Mouse (Mus musculus) lung, postnatal 0 days (tissue): ENCODE data around the gene Parvb. TPM values are rescaled to one million over a fixed set of nuclear protein-coding genes. Genes with fewer than 3 reads are reported as not detected.

Experiments
- ATAC-seq: fragments of 200-750 bp; cut with Nextera tagmentation; 2 replicates; pipeline ENCODE4 v1.8.0; 2017; ENCODE audit warnings: moderate library complexity
- DNase-seq: peaks from one replicate; pipeline ENCODE4 v3.0.0-alpha.2; 2016; ENCODE audit warnings: low spot score
- H3K27ac ChIP-seq: fragments of 300-500 bp; sonication (generic); 2 replicates; pipeline ENCODE4 v1.5.1; 2014; ENCODE audit warnings: antibody characterized with exemption, mild to moderate bottlenecking, low read length, mixed read lengths
- H3K27me3 ChIP-seq: fragments of 300-500 bp; sonication (generic); replicated peaks from 2 replicates; pipeline ENCODE4 v1.6.1; 2014; ENCODE audit warnings: low read length, mixed read lengths; ENCODE audit not compliant: insufficient read depth
- H3K36me3 ChIP-seq: fragments of 300-500 bp; sonication (generic); 2 replicates; pipeline ENCODE4 v1.6.1; 2014; ENCODE audit warnings: low read length, mixed read lengths; ENCODE audit not compliant: insufficient read depth
- H3K4me1 ChIP-seq: fragments of 300-500 bp; sonication (generic); 2 replicates; pipeline ENCODE4 v1.6.1; 2014; ENCODE audit warnings: antibody characterized with exemption, low read depth, low read length, mixed read lengths; ENCODE audit not compliant: insufficient read depth
- H3K4me2 ChIP-seq: fragments of 300-500 bp; sonication (generic); replicated peaks from 2 replicates; pipeline ENCODE4 v1.6.1; 2014; ENCODE audit warnings: low read depth, mild to moderate bottlenecking, low read length, moderate library complexity, mixed read lengths
- H3K4me3 ChIP-seq: fragments of 300-500 bp; sonication (generic); 2 replicates; pipeline ENCODE4 v1.5.1; 2014; ENCODE audit warnings: low read depth, low read length
- H3K9ac ChIP-seq: fragments of 300-500 bp; sonication (generic); replicated peaks from 2 replicates; pipeline ENCODE4 v1.6.1; 2014; ENCODE audit warnings: low read depth, mild to moderate bottlenecking
- H3K9me3 ChIP-seq: fragments of 300-500 bp; sonication (generic); 2 replicates; pipeline ENCODE4 v1.6.1; 2016; ENCODE audit warnings: low read length, mixed read lengths
- CTCF ChIP-seq: IDR thresholded peaks from 2 replicates; pipeline ENCODE4 v1.5.1; 2016; ENCODE audit warnings: antibody characterized with exemption, mild to moderate bottlenecking
- EP300 ChIP-seq: IDR thresholded peaks from 2 replicates; pipeline ENCODE4 v1.6.1; 2016; ENCODE audit warnings: antibody characterized with exemption, mild to moderate bottlenecking, control low read depth
- WGBS: fragments of 180-500 bp; shearing (Covaris S2); extraction: QIAGEN DNeasy Blood & Tissue Kit; methylation state at CpG from one replicate; pipeline ENCODE4 v1.1.7; 2014; 5-methylcytosine and 5-hydroxymethylcytosine counted together
- polyA plus RNA-seq: library from polyadenylated mRNA; unstranded; fragments of >200 nt; fragmentation: Nextera tagmentation; extraction: Ambion mirVana; gene quantifications from 2 replicates; pipeline ENCODE4 v1.2.1, GENCODE M21; 2015

Parvb gene
- polyA plus RNA-seq, 1 experiment from 2014 or later = 8.5 TPM

DNA sequence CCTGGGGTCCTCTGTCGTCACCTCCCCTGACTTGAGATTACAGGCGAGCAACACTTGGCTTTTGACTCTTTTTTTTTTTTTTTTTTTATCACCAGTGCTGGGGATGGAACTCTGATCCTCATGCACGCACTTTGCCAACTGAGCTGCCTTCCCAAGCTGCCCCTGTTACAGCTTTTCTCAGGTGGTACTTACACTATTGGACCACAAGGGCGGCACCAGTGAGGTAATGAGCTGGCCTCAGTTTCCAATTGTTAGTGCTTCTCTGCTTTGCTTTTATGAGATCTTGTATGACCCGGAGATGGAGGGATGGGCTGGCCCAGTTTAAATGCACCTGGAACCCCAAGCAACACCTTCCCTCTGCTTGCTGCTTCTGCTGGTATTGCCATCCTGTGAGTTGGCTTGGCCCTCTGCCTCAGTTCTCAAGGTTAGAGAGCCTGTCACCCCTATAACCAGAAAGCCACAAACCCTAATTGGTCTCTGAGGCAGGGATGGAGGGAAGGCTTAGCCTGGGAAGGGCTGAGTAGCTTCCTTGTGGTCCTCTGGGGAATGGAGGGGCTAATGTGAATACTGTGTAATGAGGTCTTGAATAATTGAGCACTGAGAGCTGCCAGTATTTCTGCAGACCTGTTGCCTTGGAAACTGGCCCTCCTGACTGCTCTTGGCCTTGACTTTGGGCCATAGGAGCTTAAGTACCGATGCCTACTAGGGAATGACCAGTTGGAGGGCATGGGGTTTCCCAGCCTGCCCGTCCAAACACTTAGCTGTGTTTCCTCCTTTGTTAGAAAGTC lies 3.1 kb downstream of the Parvb start:
- DNase-seq (no peak), ATAC-seq (no peak)
- Histone ChIP-seq H3K4me1 (0 out of 2 replicates have a peak, but pooled peaks cover 5% of the 10 kb centered on the region), H3K27me3 (no peaks in the 10 kb centered on the region), H3K36me3 (no peaks in the 10 kb centered on the region), H3K4me2 (no peak overlapping the region), H3K4me3 (no peak overlapping the region), H3K27ac (peak overlapping the region; percentile 43), H3K9me3 (no peaks in the 10 kb centered on the region), H3K9ac (no peak overlapping the region)
- 70% methylated on average over 7 of the region's 7 CpGs for WGBS
- no peak for TF ChIP-seq EP300
- TF ChIP-seq CTCF = peak; percentile 44

DNA sequence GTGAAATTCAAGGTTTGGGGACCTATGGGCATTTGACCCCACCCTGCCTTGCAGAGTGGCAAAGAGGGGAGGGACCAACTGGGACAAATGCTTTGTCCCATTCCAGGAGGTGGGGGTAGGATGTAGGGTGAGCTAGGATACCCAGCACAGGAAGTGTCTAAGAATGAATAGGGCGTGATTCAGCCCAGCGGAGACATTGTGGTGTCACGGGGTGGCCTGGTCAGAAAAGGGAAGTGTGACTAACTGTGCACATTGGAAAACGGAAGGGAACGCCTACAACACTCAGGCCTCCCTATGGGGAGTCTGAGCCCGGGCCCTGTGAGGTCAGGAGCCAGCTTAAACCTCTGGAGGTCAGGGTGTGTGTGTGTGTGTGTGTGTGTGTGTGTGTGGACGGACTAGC lies 3.8 kb downstream of the Parvb start:
- Histone ChIP-seq H3K27ac (no peak overlapping the region), H3K4me3 (no peak overlapping the region), H3K4me1 (0 out of 2 replicates have a peak, but pooled peaks cover 5% of the 10 kb centered on the region), H3K4me2 (no peak overlapping the region), H3K36me3 (no peaks in the 10 kb centered on the region), H3K27me3 (no peaks in the 10 kb centered on the region), H3K9me3 (no peaks in the 10 kb centered on the region), H3K9ac (no peak overlapping the region)
- peak; percentile 96 for TF ChIP-seq EP300
- no peak for TF ChIP-seq CTCF
- WGBS = 62% methylated on average over 7 of the region's 7 CpGs
- peak; percentile 90 for DNase-seq
- peak; percentile 91 for ATAC-seq

DNA sequence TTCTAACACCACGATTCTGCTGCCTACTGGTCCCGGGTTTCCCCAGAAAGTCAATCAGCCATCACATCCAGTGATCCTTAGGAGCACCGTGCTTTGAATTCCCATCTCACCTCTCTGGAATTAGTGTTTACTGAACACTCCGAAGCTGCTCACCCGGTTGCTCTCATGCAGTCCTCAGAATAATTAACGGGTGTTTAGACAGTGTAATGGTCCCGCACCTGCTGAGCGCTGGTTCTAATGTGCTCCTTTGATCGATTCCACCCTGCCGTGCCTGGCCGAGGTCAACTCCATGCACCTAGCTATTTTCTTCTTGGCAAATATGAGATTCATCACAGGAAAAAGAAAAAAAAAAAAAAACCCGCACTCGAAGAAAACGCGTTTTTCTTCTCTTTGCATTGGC lies 6.7 kb downstream of the Parvb start:
- DNase-seq = no peak
- Histone ChIP-seq H3K4me2 (no peak overlapping the region), H3K9ac (no peak overlapping the region)

DNA sequence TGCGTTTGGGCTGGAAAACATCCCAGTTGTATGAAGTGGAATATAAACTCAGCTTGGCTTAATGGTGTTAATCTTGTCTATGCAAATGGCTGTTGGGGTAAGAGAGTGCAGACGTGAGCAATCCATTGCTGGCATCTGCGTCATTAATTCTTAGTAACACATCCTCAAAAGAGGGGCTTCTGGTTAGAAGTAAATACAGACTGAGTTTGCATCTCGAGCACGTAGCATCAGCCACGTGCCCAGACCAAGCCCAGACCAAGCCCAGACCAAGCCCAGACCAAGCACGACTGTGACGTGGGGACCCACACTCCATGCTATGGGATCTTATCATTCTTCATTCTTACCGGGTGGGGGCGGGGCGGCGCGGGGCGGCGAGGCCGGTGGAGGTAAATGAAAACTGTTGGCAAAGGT lies 7.2 kb downstream of the Parvb start:
- DNase-seq (no peak), ATAC-seq (peak; percentile 43; the same call in 1 of the 2 replicates)
- Histone ChIP-seq H3K9ac (no peak overlapping the region), H3K4me2 (0 out of 2 replicates have a peak overlapping the region, but pooled peaks have one; percentile 0), H3K27me3 (no peaks in the 10 kb centered on the region), H3K27ac (no peak overlapping the region), H3K4me1 (no peaks in the 10 kb centered on the region), H3K4me3 (no peak overlapping the region), H3K9me3 (no peaks in the 10 kb centered on the region), H3K36me3 (no peaks in the 10 kb centered on the region)
- WGBS = 21% methylated on average over 16 of the region's 16 CpGs
- no peak for TF ChIP-seq EP300
- TF ChIP-seq CTCF = no peak

More for the DNA sequence above, 6.7 kb downstream of the Parvb start:
- H3K27me3 ChIP-seq = no peaks in the 10 kb centered on the region
- WGBS = 21% methylated on average over 15 of the region's 15 CpGs
- no peaks in the 10 kb centered on the region for H3K9me3 ChIP-seq
- no peak overlapping the region for H3K4me3 ChIP-seq
- no peak for ATAC-seq
- H3K36me3 ChIP-seq = no peaks in the 10 kb centered on the region
- H3K27ac ChIP-seq = no peak overlapping the region
- no peaks in the 10 kb centered on the region for H3K4me1 ChIP-seq
- TF ChIP-seq EP300 (no peak), CTCF (no peak)

DNA sequence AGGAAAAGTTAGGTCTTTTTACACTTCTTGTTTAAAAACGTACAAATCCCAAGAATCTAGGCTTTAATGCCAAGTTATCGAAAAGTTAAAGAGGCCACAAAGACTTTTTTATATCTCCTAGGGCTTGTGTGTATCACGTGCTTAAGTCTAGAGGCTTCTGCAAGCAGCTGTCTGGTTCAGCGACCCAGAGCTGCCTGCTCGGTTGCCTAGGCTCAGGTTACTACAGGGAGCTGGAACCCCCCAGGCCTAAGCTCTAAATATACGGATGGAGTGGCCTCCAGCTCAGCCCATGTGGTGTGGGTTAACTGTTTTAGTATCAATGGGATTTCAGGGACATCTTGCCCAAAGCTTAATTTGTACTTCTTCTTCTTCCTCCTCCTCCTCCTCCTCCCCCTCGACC lies 9.7 kb downstream of the Parvb start:
- no peak for TF ChIP-seq EP300
- TF ChIP-seq CTCF = no peak
- Histone ChIP-seq H3K4me2 (no peak overlapping the region), H3K36me3 (no peaks in the 10 kb centered on the region), H3K27ac (no peak overlapping the region), H3K27me3 (no peaks in the 10 kb centered on the region), H3K9me3 (no peaks in the 10 kb centered on the region), H3K9ac (no peak overlapping the region), H3K4me1 (no peaks in the 10 kb centered on the region), H3K4me3 (no peak overlapping the region)
- DNase-seq (no peak), ATAC-seq (no peak)
- WGBS = 45% methylated on average over 7 of the region's 7 CpGs

DNA sequence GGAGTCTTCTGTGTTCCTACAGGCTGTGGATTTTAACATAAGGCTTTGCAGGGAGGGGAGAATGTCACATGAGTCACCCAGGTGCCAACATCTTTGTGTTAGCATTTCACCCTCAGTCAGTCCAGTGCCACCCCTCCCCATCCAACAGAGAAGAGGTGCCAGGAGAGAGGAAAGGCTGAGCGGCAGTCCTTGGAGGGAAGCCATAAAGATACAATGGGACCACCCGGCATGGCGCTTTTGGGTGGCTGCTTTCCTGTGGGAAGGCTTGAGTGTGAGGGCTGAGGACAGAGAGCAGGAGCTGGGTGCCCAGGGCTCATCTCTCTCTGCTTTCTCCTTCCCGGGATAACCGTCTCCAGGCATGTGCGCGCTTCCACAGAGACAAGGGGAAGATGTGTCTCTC lies 13.3 kb downstream of the Parvb start:
- ATAC-seq = peak; percentile 19; the same call in 1 of the 2 replicates

More for the DNA sequence above, 13.3 kb downstream of the Parvb start:
- Histone ChIP-seq H3K9me3 (no peaks in the 10 kb centered on the region), H3K4me2 (no peak overlapping the region), H3K27ac (0 out of 2 replicates have a peak overlapping the region, but pooled peaks have one; percentile 54), H3K4me3 (no peak overlapping the region), H3K4me1 (no peaks in the 10 kb centered on the region), H3K36me3 (no peaks in the 10 kb centered on the region), H3K27me3 (no peaks in the 10 kb centered on the region), H3K9ac (no peak overlapping the region)
- TF ChIP-seq CTCF (no peak), EP300 (no peak)
- peak; percentile 25 for DNase-seq
- 57% methylated on average over 7 of the region's 7 CpGs for WGBS
